Mouse (Mus musculus) erythroblast, embryonic 14.5 days (primary cell): ENCODE results near the gene Tmc5. TPM values are rescaled to one million over a fixed set of nuclear protein-coding genes. Genes with fewer than 3 reads are reported as not detected.

Experiments
- H3K27me3 ChIP-seq: 2 replicates; pipeline ENCODE4 v1.6.1; 2012; ENCODE audit warnings: inconsistent platforms; ENCODE audit not compliant: control insufficient read depth
- H3K36me3 ChIP-seq: 2 replicates; pipeline ENCODE4 v1.6.1; 2012; ENCODE audit warnings: mild to moderate bottlenecking, inconsistent platforms; ENCODE audit not compliant: control insufficient read depth
- H3K4me1 ChIP-seq: 2 replicates; pipeline ENCODE4 v1.6.1; 2012; ENCODE audit warnings: inconsistent platforms; ENCODE audit not compliant: control insufficient read depth
- H3K4me3 ChIP-seq: replicated peaks from 2 replicates; pipeline ENCODE3; 2012; ENCODE audit warnings: moderate library complexity, mild to moderate bottlenecking, inconsistent platforms
- H3K9me3 ChIP-seq: 2 replicates; pipeline ENCODE4 v1.6.1; 2012; ENCODE audit warnings: low read length, inconsistent platforms, mixed read lengths; ENCODE audit not compliant: control insufficient read depth
- GATA1 ChIP-seq: IDR thresholded peaks from 2 replicates; pipeline ENCODE4 v1.6.1; 2012; ENCODE audit warnings: low read length, inconsistent platforms, mixed read lengths
- TAL1 ChIP-seq: IDR thresholded peaks from 3 replicates; pipeline ENCODE4 v1.6.1; 2012; ENCODE audit warnings: low read length, inconsistent platforms, mixed read lengths
- polyA plus RNA-seq: library from polyadenylated mRNA; stranded (reverse); fragments of >175 nt; gene quantifications from 2 replicates; pipeline ENCODE4 v1.2.3, GENCODE M21; 2012

Tmc5 gene
- polyA plus RNA-seq, 1 experiment, result not detected

- H3K36me3 ChIP-seq, result peaks cover 93% of the 10 kb centered on the region
These were observed 100.1 kb downstream of the Tmc5 start for GRCm38 (mm10) chr7:118697168-118697567.

GRCm38 (mm10) chr7:118698882-118699281, 101.8 kb downstream of the Tmc5 start:
- Histone ChIP-seq H3K4me1 (peaks cover 19% of the 10 kb centered on the region), H3K27me3 (no peaks in the 10 kb centered on the region), H3K9me3 (no peaks in the 10 kb centered on the region), H3K36me3 (peaks cover 92% of the 10 kb centered on the region), H3K4me3 (no peak overlapping the region)
- TF ChIP-seq TAL1 (no peak), GATA1 (no peak)

More at GRCm38 (mm10) chr7:118697168-118697567, 100.1 kb downstream of the Tmc5 start:
- H3K9me3 ChIP-seq, result no peaks in the 10 kb centered on the region
- H3K4me3 ChIP-seq, result no peak overlapping the region
- no peaks in the 10 kb centered on the region for H3K27me3 ChIP-seq
- H3K4me1 ChIP-seq, result peaks cover 9% of the 10 kb centered on the region
- no peak for TF ChIP-seq GATA1
- TF ChIP-seq TAL1, result no peak

DNA sequence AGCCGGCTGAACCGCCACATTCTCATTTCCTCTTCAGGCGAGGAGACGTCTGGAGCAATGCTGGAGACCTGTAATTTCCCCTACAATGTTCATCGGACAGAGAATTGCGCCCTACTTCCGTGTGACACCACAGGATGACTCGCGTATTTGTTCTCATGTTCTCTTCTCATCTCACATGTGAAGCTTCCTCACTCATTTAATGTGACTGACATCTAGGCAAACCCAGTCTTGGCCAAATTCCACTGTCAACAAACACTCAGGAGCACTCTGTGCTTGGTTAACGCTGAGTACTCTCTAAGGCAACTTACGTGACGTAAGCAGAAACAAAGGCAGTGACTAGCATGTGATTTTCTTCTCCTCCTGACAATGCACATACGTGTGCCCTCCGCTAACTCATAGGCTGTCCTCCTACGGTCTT, 106.1 kb downstream of the Tmc5 start:
- Histone ChIP-seq H3K4me1 (peaks cover 51% of the 10 kb centered on the region), H3K27me3 (no peaks in the 10 kb centered on the region), H3K9me3 (no peaks in the 10 kb centered on the region), H3K36me3 (peaks cover 51% of the 10 kb centered on the region), H3K4me3 (peak overlapping the region; percentile 96)
- TF ChIP-seq TAL1 (no peak), GATA1 (no peak)

DNA sequence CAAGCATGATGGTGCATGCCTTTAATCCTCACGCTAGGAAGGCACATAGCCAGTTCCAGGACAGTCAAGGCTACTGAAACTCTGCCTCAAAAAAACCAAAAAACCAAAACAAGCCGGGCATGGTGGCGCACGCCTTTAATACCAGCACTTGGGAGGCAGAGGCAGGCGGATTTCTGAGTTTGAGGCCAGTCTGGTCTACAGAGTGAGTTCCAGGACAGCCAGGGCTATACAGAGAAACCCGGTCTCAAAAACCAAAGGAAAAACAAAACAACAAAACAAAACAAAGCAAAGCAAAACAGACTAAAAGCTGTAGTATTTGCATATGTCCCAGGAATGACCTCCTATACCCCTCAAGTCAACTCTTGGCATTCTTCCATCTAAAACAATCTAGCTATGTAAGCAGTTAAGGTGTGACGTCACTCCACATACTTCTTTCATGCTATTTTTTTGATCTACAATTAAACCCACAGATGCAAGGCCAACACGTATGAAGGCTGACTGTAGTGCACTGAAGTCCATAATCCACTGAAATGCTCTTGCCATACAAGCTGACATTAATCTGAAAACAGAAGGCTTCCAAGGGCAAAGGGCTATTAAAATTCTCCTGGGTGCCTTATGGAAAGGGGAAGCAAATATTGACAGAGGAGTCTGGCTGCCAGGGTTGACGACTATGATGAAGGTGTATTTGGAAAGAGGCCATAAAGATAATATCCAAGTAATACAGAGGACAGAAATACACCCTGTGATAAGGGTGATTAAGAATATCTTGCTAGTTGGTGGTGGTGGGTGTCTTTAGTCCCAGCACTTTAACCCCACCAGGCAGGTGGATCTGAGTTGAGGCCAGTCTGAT, 107.1 kb downstream of the Tmc5 start:
- Histone ChIP-seq H3K36me3 (peaks cover 40% of the 10 kb centered on the region), H3K27me3 (no peaks in the 10 kb centered on the region), H3K9me3 (no peaks in the 10 kb centered on the region), H3K4me3 (peak overlapping the region; percentile 96), H3K4me1 (peaks cover 51% of the 10 kb centered on the region)
- no peak for TF ChIP-seq GATA1
- TF ChIP-seq TAL1, result no peak

- Histone ChIP-seq H3K36me3 (peaks cover 31% of the 10 kb centered on the region), H3K9me3 (no peaks in the 10 kb centered on the region), H3K4me3 (peak within 1 kb of the TSS; percentile 96), H3K4me1 (peaks cover 48% of the 10 kb centered on the region), H3K27me3 (no peaks in the 10 kb centered on the region)
- TF ChIP-seq GATA1 (peak; percentile 63), TAL1 (peak; percentile 38; the same call in 1 of the 3 replicates)
These were observed 108.2 kb downstream of the Tmc5 start, which contains the start of gene Gde1 for GRCm38 (mm10) chr7:118705101-118705961. Gene Gde1, minus strand, starts transcription at chr7:118705778.

GRCm38 (mm10) chr7:118706051-118706450, 109.0 kb downstream of the Tmc5 start:
- Histone ChIP-seq H3K27me3 (no peaks in the 10 kb centered on the region), H3K9me3 (no peaks in the 10 kb centered on the region), H3K36me3 (peaks cover 25% of the 10 kb centered on the region), H3K4me3 (peak overlapping the region; percentile 96), H3K4me1 (peaks cover 45% of the 10 kb centered on the region)
- TF ChIP-seq TAL1 (no peak), GATA1 (no peak)

DNA sequence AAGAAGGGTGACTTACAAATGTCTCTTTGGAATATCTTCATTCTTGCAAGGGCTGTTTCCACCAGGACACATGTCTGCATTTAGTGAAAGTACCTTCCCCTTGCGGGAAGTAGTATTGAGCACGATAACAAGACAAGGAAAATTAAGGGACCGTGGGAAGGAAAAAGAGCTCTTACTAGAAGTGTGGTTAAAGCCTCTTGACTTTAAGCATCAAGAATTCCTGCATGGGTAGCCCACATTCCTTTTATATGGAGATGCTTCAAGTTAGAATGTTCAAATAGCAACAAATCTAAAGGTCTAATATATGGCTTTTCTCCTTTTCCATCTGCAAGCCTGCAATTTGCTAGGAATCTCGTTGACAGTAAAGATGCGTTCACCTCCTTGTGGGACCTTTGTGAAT, 109.4 kb downstream of the Tmc5 start:
- Histone ChIP-seq H3K9me3 (no peaks in the 10 kb centered on the region), H3K4me3 (no peak overlapping the region), H3K27me3 (no peaks in the 10 kb centered on the region), H3K36me3 (peaks cover 22% of the 10 kb centered on the region), H3K4me1 (peaks cover 44% of the 10 kb centered on the region)
- TF ChIP-seq GATA1 (no peak), TAL1 (no peak)

DNA sequence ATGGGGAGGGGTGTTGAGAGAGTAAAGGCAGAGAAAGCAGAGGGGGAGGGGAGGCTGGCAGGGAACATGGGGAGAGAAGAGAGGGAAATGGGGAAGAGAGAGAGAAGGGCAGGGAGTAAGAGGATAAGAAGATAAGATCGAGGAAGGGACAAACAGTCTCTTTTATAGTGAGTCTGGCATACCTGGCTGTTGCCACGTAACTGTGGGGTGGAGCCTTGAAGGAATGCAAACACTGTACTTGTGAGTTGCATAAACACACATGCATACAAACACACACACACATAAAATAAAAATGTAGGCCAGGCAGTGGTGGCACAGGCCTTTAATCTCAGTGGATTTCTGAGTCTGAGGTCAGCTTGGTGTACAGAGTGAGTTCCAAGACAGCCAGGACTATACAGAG, 110.1 kb downstream of the Tmc5 start:
- H3K4me1 ChIP-seq, result peaks cover 44% of the 10 kb centered on the region
- H3K27me3 ChIP-seq, result no peaks in the 10 kb centered on the region
- H3K36me3 ChIP-seq, result peaks cover 15% of the 10 kb centered on the region
- TF ChIP-seq TAL1 (no peak), GATA1 (no peak)
- H3K4me3 ChIP-seq, result no peak overlapping the region
- no peaks in the 10 kb centered on the region for H3K9me3 ChIP-seq

DNA sequence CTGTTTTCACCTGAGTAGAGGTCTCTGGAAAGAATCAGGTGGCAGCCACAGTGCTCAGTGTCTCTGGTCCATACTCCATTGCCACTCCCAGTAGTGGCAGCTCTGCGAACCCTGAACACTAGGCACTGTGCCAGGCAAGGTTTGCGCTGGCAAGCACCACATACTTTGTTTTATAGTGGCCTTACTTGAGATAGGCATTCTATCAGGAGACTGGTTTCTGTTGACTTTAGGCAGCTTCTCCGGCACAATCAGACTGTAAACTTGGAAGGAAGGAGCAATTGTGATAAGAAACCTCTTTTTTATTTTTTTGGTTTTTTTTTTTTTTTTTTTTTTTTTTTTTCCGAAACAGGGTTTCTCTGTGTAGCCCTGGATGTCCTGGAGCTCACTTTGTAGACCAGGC, 110.9 kb downstream of the Tmc5 start:
- no peak for TF ChIP-seq GATA1
- no peak for TF ChIP-seq TAL1
- Histone ChIP-seq H3K9me3 (no peaks in the 10 kb centered on the region), H3K4me3 (no peak overlapping the region), H3K36me3 (peaks cover 9% of the 10 kb centered on the region), H3K27me3 (no peaks in the 10 kb centered on the region), H3K4me1 (peaks cover 47% of the 10 kb centered on the region)
